Mouse (Mus musculus) adrenal gland, postnatal 10 days (tissue): Measurements from ENCODE around the gene Pde4dip. TPM values are rescaled to one million over a fixed set of nuclear protein-coding genes. Genes with fewer than 3 reads are reported as not detected.

Experiments
- DNase-seq: peaks from one replicate; pipeline ENCODE4 v3.0.0; 2021; ENCODE audit warnings: mixed read lengths
- total RNA-seq, 2 experiments: library from RNA; stranded (reverse); gene quantifications; 2 replicates each; pipeline ENCODE4 v1.2.3; 2021

The Pde4dip gene
- total RNA-seq, 2 experiments from 2014 or later, result 79.3 to 173 TPM

DNA sequence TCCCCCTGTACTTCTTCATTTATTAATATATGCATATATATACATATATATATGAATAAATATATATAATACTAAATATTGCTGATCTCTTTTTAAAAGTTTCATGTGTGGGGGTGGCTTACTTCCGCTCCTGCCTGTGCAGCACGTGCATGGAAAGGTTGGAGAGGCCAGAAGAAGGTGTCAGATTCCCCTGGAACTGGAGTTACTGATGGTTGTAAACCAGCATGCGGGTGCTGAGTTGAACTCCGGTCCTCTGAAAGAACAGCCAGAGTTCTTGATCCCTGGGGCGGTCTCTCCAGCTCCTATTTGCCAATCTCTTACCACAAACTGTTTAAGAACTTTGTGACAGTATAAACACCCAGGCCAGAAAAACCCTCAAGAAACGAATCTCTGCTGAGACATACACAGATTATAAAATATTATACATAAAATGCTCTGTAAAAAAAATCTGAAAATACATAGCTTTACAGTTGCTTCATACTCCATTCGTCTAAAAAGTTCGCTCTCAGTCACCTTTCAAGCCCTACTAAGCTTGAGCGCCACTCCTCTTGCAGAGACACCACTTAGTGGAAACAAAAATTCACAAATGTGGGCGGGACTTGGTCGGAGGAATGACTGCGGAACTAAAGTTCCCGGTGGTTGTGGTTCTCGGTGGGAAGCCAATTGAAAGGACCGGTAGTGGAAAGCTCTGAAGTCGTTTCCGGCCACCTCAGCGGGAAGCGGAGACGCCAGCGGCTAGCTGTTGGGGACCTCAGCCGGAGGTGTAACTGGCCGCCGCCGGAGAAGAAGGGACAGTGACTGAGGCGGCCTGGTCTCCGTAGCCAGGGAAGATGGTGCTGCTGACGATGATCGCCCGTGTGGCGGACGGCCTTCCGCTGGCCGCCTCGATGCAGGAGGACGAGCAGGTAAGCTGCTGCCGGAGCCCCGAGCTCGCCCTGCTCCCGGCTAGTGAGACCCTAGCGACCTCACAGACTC is 12.3 kb upstream of the Pde4dip start, which contains the start of gene Sec22b:
TSS of gene Sec22b (plus strand) at position 675 of the 975 bp plus-strand sequence.
- DNase-seq, result peak; percentile 91

DNA sequence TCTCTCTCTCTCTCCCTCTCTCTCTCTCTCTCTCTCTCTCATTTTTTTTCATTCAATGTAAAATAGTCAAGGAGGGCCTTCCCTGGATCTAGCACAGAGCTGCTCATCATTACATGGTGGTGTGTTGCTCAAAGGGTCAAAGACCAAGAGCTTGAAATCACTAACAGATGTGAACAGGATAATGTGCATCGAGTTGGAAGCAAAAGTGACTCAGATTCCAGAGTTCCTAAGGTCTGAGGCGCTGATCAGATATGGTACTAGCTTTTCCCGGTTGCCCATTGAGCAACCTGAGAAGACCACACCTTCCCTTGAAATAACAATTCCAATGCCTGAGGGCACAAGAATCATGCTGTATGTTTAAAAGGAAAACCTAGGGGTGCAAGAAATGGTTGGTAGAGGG is 9.9 kb upstream of the Pde4dip start:
- no peak for DNase-seq

DNA sequence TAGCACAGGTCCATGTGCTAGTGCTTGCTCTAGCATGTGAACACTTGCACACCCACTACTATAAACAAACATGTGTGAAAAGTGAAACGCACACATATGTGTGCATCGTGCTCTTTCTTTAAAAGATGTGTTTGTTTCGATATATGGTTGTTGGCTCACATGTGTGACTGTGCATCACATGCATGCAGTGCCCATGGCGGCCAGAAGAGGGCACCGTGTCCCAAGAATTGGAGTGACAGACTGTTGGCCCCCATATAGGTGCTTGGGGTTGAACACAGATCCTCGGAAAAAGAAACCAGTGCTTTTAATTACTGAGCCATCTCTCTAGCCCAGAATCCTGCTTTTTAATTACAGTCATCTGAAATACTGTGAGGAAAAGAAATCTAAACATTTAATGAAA is 6.2 kb upstream of the Pde4dip start:
- DNase-seq, result peak; percentile 55

DNA sequence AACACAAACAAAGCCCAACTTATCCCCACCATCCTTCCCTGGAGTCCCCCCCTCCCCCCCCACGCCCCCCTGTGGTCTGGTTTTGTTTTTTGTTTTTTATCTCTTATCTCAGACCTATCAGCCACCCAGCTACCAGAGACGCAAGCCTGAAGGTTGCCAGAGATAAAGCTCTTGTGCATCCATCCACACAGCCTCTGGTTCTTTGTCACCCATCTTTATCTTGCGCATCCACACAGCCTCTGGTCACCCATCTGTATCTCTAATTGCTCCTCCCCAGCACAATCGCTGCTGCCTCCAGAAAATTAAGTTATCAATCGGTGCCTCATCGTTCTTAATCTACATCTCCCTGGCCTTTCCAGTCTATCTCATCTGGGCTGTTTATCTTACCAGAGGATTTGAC is 1.7 kb upstream of the Pde4dip start:
- DNase-seq, result no peak

DNA sequence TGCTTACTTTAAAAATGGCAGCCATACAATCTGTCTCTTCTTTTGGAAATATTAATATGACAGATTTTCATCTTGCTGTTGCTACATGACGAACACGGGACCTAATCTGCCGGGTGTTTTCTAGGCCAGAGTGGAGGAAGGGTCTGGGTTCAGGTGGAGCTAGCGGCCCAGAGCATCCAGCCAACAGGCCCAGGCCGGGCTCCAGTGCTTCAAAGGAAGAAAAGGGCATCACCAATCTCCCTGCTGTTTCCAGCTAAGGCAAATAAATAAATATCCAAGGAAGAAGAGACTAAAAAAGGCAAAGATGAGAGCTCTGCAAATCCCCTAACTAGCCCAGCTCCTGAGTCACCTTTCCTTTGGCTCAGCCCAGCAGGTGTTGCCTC is 731 bp downstream of the Pde4dip start:
- no peak for DNase-seq

DNA sequence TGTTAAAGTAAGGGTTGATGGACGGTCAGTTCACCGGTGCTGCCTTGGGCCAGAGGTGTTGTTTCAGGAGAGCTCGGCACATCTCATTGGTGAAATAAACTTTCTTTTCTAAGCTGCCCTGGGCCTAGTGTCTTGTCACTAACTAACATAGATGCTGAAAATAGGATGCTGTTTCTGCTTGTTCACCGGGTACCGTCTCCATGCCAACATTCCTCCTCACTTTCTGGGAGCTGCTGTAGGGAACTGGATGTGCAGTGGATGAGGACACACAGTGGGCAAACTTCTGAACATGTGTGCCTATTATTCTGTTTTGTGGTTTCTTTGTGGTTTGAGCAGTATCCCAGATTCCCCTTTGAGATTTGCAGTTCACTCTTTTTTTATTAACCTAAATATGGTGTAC is 6.9 kb downstream of the Pde4dip start:
- DNase-seq, result no peak

DNA sequence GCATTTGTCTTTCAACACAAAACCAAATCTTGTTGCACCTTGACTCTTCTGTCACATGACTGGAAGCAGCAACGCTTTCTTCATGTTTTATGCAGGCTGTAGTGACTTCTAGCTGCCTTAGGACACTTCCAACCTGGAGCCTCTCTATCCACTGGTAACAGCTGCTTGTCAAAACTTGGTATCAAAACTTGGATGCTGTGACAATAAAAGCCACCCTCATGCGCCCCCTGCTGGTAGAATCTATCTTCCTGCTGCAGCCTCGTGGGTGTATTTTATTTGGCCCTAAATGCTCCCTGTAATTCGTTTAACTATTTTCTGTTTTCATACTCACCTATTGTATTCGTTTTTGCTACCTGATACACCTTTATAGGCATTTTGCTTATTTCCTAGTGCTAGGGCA is 9.3 kb downstream of the Pde4dip start:
- peak; percentile 90 for DNase-seq

DNA sequence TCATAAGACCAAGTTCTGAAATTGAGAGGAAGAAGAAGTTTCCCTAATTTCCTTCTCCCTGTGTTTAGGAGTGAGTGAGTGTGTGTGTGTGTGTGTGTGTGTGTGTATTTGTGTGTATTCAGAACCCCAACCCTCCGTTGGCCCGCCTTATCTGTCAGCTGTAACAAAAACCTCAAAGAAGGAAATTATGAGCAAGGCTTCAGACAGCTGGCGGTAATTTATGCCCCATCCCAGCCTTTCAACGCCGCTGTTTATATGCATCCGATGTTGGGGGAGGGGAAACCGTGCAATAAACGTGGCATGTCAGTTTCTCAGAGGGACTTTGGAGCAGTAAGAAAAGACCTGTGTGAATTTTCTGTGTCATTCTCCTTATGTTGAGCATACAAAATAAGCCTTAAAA is 12.2 kb downstream of the Pde4dip start:
- DNase-seq, result no peak

DNA sequence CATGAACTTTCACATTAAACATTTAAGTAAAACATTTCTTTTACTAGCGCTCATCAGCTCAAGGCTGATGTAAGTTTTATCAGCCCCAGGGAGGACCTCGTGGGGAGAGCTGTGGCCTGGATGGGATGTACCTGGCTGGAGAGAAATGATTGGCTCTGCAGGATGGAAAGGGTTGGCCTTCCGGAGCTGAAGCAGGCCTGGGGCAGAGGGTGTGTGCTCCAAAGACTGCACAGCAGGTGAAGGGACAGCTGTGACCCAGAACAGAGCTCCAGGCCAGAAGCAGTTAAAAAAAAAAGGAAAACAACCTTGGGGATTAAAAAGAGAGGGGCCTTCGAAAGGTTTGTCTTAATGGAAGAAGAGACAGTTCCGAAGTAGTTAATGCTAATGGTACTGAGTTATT is 13.7 kb downstream of the Pde4dip start:
- DNase-seq, result no peak

DNA sequence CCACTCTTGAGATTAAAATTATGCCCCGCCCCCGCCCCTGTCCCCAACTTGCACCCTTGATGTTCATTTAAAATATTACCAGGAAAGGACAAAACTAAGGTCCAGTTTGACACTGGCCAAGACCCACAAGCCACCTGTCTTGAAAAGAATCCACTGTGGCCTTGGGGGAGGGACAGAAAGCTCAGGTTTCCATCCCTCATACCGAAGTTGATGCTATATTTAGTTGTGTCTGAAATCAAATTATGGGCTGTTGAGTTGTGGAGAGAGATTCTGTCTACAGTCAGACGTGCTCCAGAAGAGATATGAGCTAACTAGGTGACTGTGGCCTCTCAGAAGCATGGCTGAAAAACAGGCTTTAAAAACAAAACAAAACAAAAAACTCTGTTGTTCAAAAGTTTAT is 18.8 kb downstream of the Pde4dip start:
- DNase-seq, result no peak

DNA sequence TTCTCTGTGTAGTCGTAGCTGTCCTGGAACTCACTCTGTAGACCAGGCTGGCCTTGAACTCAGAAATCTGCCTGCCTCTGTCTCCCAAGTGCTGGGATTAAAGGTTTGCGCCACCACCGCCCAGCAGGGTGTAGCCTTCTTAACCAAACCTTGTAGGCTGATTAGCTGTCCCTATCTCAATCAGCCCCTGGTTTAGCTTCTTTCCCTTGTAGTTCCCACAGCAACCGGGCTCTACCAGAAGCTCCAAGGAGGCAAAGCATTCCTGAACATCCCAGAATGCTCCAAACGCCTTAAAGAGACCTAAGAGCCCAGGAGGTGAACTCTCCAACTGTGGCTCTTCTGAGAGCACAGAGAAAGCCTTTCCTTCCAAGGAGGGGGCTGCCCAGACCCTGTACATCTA is 19.8 kb downstream of the Pde4dip start:
- no peak for DNase-seq

DNA sequence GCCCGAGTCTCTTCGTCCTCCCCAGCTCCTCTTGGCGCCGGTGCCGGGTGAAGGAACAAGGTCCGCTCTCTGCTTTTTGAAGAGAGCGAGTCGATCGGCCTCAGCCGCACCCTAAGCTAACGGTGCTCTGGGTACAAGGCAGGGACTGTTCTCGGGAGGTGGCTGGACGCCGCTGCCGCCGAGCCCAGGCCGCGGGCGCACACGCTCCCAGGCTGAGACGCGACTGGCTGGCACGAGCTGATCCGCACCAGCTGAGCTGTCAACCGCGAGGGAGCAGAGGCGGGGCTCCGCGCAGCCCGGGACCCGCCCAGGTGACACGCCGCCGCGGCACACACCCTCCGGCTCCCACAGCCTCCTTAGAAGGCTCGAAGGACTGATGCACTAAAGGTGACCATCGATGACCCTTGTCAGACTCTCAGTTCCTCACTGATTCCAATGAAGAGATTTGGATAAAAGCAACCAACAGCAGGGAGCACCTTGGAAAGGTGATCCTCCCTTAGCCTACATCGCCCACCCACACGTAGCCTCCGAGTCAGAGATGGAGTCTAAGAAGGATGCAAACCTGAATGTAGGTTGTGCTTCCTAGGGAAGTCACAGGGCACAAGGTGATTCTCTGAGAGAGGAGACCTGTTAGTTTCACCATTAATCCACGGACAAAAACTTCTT is 20.4 kb downstream of the Pde4dip start:
- peak; percentile 81 for DNase-seq

DNA sequence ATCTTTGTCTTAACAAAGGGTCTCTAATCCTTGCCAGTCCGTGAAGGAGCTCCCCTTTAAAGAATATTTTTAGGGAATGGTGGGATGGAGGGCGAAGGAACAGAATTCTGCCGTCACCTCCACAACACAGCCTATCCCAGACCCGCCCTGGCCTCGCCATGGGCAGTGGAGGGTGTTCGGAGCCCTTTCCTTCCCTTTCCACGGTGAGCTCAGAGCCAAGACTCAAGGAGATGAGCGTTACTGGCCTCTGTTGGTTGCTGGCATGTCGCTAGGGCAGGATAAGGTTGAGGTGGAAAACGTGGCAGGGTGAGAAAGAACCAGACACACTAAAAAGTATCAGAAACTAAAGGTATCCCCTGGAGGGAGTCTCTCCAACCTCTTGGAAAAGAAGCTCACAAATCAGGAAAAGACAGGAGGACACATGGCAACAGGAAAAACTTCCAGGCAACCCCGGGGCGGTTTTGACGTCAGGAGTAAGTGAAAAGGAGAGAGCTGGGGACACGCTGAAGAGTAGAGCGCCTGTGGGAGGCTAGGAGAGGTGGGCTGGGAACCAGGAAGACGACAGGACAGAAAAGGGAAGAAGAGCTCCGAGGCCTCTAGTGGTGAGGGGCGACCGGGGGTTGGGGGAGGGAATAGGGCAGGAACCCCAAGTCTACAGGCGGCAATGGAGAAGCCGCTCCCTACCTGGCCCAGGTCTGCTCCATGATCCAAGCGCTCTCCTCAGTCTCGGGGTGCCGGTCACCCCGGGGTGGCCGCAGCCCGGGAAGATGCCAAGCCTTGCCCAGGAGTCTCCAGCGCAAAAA is 21.1 kb downstream of the Pde4dip start:
- peak; percentile 5 for DNase-seq

DNA sequence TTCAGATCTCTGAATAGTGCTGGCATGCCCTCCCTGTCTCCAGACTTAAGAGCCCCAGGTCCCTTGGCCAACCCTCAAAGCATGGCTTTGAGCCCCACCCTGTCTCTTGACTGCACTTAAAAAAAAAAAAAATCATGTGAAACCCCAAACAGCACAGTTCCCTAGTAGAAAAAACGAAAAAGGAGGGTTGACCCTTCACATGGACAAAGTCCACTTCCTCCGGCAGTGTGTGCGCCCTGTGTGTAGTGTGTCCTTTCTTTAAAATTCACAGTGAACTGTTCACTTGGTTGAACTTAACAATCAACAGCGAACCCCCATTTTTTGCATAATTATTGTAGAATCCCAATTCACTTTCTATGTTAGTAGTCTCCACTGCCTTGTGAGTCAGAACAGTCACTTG is 21.8 kb downstream of the Pde4dip start:
- no peak for DNase-seq

DNA sequence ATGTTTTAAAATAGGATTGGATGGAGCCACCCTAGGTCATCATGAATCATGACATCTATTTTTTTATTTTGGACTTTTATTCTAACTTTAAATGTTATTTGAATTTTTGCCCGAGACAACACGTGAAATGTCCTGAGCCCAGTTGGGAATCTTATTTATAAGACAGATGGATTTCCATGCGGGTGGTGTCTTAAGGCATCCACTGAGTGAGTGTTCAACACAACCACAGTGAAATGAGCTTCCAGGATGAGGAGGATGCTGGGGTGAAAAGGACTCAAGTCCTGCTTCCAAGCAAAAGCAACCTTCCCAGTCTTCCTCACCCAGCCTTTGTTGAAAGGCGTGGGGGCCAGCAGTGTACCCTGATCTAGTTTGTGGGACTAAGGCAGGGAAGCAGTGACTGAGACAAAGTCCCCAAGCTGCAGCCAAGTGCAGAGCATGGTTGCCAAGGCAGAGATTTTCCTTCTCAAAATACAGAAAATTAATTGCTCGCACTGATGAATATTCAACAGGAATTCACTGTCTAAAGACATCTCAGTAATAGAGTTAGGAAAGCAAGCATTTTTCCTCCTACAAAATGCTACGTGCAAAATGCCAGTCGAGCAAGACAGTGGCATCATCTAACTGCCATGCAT is 27.6 kb downstream of the Pde4dip start:
- no peak for DNase-seq

DNA sequence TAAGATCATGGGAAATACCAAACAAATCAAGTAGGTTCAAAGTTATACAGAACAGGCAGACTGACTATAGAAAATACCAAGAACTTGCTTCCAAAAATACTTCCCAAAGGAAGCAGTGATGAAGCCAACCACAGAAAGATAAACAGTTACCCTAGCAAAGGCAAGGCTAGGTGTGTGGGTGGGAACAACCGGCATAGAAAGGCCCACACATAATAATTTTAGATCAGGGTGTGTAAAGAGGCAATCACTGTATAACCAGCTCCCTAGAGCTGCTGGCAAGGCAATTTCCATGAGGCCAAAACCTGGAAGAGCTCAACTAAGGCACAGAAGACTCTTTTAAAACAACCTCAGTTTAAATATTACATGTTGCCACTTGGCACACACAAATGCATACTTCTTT is 29.1 kb downstream of the Pde4dip start:
- no peak for DNase-seq

DNA sequence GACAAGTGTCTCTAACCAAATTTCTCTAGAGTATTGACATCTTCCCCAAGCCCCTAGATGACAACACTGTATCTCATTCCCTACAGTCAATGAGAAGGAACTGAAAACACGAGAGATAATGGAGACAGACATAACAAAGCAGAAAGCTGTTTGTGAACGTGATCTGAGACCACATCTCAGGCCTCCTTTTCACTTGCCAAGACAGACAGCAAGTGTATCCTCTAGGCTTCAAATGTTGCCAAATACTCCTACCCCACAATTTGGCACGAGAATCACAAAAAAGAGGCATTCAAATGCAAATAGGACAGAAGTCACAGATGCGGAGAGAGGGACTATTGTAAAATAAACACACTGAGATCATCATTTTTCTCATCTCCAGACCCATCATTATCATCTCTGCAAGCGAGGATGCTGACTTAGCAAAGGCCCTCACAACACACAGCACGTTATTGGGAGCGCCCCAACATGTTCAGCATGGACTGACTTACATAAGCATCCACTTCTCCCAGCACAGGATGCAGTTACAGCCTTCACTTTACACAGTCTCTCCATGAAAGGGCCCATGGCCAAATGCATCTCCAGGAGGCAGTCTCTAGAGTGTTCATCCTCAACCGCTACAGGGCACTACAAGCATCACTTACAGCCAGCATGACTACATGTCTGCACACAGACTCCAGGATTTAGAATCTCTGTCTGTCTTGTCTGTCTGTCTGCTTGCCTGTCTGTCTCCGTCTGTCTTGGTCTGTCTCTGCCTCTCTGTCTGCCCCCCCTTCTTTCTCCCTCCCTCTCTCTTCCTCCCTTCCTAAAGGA is 33.7 kb downstream of the Pde4dip start:
- no peak for DNase-seq

DNA sequence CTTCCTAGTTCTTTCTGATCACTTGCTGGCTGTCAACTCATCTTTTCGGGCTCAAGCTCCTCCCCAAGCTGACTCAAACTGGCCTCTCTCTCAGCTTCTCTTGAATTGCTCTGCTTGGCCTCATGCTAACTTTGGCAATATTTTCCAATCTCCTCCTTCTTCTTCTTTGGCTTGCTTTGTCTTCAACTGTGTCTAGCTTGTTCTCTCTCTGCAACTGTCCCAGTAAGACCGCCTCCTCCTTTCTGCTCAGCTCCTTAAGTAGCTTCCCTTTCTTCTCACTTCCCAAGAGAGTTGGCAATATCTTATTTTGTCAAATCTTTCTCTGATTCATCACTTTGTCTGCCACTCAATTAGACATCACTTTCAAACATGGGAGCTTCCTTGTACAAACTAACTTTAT is 36.7 kb downstream of the Pde4dip start:
- DNase-seq, result no peak

DNA sequence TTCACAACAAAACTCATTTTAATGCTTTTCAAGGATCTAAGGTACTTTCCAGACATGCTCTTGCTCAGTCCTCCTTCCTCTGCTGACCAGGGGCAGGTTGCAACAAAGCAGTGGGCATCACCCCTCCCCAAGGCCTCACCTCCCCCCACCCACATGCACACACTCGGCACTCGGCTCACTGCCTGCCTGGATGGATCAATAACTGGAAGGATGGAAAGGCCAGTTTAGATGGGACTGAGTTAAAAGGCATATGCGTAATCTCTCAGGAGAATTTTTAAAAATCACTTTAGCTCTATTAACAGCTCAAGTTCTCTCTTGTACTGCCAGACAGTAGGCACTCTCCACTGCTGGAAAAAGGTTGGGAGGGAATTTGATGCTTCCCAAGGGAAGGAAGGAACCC is 40.9 kb downstream of the Pde4dip start:
- DNase-seq, result no peak

DNA sequence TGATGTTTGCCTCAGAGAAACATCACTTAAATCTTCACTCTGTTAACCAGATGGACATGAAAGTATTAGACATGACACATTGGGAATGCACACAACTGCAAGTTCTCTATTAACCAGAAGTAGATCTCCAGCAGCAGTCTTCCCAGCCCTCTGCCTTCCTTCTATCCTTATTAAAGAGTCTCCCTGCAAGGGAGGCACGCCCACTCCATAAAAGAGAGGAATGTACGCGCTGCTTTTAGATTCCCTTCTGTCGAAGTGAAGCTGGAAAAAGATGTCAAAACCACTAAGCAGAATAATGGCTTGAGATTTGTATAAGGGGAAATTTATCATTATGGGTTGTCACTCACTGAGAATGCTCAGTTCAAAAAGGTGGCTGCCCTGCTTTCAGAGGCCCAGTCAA is 42.1 kb downstream of the Pde4dip start:
- DNase-seq, result no peak

DNA sequence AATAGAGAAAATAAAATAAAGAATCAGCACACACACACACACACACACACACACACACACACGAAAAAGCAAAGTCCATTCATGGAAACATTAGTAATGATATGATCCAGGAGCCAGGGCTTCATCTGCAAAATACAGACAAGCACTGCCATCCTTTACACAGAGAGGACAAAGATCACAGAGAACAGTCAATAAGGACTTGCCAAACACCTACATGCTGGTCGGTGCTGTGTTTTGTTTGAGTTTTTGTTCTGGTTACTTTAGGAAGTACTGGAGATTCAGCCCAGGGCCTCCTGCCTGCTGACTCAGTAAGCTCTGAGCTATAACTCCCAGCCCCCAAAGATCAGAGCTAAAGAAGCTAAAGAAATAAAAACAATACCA is 43.7 kb downstream of the Pde4dip start:
- no peak for DNase-seq
